Mouse (Mus musculus) spleen, adult 12 weeks (tissue): ENCODE data around the gene Grik3.
"Not testable (repeated sequence)": the region's sequence is repeated elsewhere in the genome, so short reads cannot be mapped to it uniquely, and the experiment has no call there.

Experiments
- DNase-seq: peaks from one replicate; pipeline ENCODE4 v3.0.0; 2022; ENCODE audit warnings: low spot score

Gene Grik3

GRCm38 (mm10) chr4:125595011-125595410 lies 104.5 kb downstream of the Grik3 start:
- DNase-seq = no peak

- DNase-seq = no peak
Measured at GRCm38 (mm10) chr4:125598677-125599076, 108.2 kb downstream of the Grik3 start.

- DNase-seq = no peak
Measured at GRCm38 (mm10) chr4:125599510-125600005, 109.1 kb downstream of the Grik3 start.

DNA sequence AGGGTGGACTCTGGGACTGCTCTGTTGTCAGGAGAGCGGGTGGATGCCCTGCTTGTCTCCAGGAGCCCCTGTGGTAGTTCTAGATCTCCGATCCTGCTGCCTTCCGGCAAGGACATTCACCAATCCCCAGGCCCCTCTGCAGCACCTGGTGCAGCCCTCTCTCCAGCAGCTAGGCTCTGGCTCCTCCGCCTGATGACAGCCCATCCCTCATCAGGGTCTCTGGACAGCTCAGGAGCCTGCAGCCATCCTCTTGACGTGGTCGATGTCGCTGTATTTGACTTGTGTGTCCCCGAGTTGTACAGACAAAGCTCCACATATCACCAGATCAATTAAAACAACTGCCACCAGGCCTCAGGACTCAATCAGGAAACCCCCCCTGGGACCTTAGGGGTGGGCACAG lies 110.1 kb downstream of the Grik3 start:
- no peak for DNase-seq

DNA sequence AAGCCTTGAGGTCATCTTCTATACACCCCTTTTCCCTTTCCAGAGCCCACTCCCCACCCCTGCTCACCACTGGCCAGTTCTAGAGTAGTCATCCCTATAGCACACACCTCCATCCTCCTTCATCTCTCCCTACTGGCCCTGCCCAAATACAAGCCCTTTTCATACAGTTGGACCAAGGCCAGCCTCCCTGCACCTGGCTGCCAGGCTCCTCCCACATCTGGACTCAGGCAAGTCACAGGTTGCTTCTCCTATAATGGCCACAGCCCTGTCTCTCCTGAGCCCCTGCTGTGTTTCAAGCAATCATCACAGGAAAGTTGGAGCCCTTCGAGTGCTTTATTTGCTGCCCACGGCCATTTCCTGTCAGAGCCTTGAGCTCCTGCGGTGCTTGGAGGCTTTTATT lies 110.8 kb downstream of the Grik3 start:
- DNase-seq = no peak

- DNase-seq = no peak
Measured at GRCm38 (mm10) chr4:125604494-125604893, 114.0 kb downstream of the Grik3 start.

GRCm38 (mm10) chr4:125606147-125606546 lies 115.6 kb downstream of the Grik3 start:
- DNase-seq = no peak

GRCm38 (mm10) chr4:125607397-125608042 lies 117.0 kb downstream of the Grik3 start:
- no peak for DNase-seq

DNA sequence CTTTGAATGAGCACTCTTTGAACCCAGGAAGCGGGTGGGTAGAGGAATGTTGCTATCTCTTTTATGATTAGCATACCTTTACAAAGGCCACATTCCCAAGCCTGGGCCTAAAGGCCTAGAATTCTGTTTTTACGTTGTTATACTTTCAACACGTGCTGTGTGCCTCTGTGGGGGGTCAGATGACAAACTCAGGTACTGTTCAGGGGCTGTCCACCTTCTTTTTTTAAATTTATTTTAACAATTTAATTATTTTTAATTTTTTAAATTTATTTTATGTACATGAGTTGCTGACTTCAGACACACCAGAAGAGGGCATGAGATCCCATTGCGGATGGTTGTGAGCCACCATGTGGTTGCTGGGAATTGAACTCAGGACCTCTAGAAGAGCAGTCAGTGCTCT lies 118.4 kb downstream of the Grik3 start:
- not testable (repeated sequence) for DNase-seq

- DNase-seq = no peak
Measured at GRCm38 (mm10) chr4:125609320-125610306, 119.1 kb downstream of the Grik3 start.

GRCm38 (mm10) chr4:125617851-125618250 lies 127.4 kb downstream of the Grik3 start:
- no peak for DNase-seq

GRCm38 (mm10) chr4:125618524-125619320 lies 128.2 kb downstream of the Grik3 start:
- DNase-seq = no peak

DNA sequence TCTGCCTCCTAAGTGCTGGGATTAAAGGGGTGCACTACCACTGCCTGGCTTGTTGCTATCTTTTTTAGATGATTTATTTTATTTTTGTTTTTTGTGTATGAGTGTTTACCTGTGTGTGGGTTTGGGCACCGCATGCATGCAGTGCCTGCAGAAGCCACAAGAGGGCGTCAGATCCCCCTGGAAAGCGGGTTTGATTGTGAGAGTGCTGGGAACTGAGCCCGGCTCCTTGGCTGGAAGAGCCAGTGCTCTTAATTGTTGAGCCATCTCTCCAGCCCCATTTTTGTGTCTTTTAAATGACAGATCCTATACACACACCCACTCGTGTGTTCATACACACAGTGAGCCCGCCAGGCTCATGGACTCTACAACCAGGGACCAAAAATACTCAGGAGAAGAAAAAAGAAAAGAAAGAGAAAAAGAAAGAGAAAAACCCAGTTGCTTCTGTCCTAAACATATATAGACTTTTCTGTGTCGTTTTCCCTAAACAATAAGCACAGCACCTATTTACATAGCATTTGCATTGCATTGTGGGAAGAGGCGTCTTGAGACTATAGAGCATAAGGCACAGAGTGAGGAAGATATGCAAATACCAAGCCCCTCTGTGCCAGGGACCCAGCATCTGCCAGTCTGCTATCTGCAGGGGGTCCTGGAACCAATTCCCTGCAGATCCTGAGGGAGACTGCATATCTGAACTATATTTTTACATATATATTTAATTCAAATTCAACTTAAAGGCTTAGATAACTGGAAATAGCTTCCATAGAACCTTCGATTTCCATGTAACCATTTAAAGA lies 134.6 kb downstream of the Grik3 start:
- no peak for DNase-seq

- no peak for DNase-seq
Measured at GRCm38 (mm10) chr4:125629544-125629943, 139.0 kb downstream of the Grik3 start.

GRCm38 (mm10) chr4:125635037-125635436 lies 144.5 kb downstream of the Grik3 start:
- DNase-seq = no peak

DNA sequence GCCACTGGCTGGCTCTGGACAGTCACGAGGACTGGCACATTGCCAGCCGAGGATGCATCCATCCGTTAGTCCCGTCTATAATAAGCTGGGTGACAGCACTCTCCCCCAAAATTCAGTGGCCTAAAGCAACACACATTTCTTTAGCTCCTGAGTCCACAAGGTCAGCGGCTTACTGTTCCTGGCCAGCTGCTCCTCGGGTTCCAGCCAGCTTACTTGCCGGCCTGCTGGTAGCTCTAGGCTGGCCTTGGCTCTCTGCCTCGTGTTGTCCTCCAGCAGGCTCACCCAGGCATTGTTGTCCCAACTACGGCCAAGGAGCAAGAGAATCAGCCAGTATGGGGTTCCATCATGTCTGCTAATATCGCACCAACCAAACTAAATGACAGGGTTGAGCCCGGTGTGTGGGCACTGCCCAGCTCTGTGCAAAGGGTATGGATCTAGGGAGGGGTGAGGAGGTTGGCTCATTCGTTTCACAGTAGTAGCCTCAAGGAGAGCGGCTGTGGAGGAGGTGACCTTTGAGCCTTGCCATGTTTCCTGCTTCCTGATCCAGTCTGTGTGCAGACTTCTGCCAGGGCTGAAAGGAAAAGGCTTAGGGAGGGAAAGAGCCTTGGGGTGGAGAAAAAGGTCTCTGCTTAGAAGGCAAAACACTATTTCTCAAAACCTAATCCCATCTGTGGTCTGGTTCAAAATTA lies 146.3 kb downstream of the Grik3 start:
- DNase-seq = no peak

DNA sequence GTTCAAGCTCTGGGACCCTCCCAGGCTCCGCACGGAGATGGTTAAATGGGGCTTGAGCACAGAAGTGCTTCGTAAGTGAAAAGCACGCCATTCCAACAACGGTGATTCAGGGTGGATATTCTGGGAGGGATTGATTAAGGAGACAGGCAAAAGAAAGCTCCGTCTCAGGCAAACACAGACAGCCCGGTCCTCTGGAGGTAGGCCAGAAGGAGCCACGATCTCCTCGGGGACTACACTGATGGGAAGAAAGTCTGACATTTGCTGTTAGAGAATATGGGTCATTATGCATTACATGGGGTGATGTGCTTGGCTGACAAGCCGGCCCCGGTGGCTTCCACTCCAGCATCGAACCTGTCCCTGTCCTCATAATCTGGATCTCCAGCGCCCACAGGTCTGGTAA lies 146.9 kb downstream of the Grik3 start:
- no peak for DNase-seq

GRCm38 (mm10) chr4:125640520-125640919 lies 150.0 kb downstream of the Grik3 start:
- no peak for DNase-seq

DNA sequence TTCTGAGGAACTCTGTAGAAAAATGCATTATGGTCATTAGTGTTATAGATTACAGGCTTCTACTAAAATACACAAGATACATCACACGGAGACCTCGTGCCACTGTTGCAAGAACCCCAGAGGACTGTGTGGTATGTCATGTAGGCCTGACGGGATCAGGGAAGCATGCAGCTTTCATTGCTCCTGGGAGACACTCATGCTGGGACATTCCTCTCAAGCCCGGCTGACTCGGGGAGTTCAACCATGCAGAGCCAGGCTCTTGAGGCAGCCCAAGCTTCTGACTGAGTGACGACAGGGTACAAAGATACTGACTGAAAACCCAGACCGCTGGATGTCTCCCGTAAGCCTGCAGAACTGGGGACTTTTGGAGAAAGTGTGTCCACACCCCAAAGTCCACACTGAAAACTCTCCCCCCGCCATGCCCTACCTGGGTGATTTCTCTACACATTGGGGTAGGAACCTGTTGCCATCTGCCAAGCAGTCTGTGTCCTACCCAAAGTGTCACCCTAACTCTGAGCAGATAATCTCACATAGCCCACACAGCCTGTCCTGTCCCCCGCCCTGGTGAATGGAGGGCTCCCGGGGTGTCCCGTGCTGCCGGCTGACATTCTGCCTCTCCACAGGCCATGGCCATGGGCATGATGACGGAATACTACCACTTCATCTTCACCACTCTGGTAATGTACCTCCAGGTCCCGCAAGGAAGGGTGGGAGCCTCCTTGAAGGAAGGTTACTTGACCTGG lies 150.6 kb downstream of the Grik3 start:
- no peak for DNase-seq
